Mouse (Mus musculus) kidney, adult 11 months (tissue): Measurements from ENCODE around the gene Adcyap1.

Experiments used
- DNase-seq: peaks from one replicate; pipeline ENCODE4 v3.0.0; 2022

Adcyap1 gene

DNA sequence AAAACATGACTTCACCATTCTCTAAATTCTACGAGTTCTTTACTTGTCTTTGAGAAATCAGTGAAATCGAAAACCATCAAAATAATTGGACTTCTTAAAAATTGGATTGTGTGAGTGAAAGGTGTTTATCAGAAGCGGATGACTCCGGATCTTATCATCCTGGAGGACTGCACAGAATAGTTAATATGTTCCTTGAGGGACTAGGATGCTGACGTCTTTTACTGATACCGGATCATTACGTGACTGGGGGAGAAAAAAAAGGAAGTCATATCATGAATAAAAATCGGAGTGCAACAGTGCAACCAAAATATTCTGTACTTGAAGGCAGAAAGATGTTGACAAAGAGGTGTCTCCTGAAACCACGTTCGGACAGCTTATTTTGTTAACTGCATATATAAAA lies at the start of gene Adcyap1:
Gene Adcyap1 (plus strand): TSS at position 301 of the 400 bp plus-strand sequence.
- no peak for DNase-seq

GRCm38 (mm10) chr17:93158280-93158851 lies 40.5 kb upstream of the Adcyap1 start:
- peak; percentile 5 for DNase-seq

DNA sequence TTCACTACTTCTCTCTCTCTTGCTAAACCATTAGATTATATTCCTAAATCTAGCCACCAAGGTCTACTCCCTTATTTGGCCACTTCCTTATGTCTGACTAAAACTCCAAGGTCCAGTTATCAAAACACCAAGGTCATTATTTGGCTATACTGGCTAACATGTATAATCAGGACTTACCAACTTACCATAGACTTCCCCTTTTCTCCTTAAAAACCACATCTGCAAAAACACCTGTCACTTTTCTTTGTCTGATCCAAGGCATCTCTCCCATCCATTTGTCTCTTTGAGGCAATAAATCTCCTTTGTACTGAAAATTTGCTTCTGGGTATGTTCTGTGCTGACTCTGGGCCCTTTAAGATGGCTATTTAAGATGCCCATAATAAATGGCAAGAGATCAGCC lies 29.2 kb upstream of the Adcyap1 start:
- DNase-seq = no peak

- no peak for DNase-seq
Observed at GRCm38 (mm10) chr17:93196846-93197245, 2.0 kb upstream of the Adcyap1 start.

- no peak for DNase-seq
Observed at GRCm38 (mm10) chr17:93198213-93198612, 604 bp upstream of the Adcyap1 start.

GRCm38 (mm10) chr17:93199218-93199617 lies 401 bp downstream of the Adcyap1 start:
- no peak for DNase-seq

DNA sequence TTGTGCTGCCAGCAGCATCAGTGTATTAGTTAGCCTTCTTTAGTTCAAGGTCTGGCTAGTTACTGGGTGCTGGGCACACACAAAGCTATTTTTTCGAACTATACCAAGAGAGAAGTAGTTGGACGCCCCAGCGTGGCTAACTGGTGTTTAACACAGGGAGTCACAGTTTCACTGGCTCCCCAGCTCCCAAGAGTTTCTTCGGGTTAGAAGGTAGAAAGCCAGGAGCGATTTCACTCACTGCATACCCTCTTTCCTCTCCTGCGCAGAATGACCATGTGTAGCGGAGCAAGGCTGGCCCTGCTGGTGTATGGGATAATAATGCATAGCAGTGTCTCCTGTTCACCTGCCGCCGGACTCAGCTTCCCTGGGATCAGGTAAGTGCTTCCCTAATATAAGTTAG lies 930 bp downstream of the Adcyap1 start:
- no peak for DNase-seq

DNA sequence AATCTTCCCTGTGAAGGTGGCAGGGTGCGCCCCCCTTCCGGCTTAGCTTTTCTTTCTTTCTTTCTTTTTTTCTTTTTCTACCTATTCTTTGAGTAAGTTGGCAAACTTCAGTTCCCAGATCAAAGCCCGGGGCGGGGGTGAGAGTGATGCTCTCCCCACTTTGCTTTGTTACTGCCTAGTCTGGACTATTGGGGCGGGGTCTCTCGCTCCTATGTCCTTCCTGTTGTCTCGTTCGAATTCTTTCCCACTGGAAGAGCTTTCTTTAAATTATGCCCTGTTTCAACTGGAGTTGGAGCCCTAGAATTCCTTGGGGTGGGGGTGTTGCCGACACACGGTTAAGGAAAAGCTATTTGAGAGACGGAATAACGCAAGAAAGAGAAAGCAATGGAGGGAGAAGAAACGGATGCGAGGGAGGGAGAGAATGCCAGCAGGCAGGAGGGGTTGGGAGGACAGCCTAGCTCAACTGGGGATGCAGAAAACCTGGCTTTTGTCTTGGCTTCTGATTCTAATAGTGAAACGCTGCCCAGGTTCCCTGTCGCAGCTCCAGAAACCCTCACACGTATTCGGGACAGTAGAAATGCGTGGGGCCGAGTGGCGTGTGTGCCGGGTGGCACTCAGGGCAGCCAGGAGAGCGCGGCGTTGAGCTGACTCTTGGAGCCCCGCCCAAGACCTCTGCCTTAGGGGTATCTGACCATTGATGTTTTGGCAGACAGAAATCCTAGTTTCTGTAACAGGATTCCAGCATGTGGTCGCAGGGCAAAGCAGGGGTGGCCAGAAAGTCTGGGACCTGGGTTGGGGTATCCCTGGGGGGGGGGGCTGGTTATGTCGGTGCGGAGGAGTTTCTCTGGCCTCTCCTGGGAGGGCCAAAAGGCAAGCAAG lies 1.8 kb downstream of the Adcyap1 start:
- DNase-seq = no peak

GRCm38 (mm10) chr17:93201265-93201925 lies 2.6 kb downstream of the Adcyap1 start:
- no peak for DNase-seq

GRCm38 (mm10) chr17:93202165-93203075 lies 3.6 kb downstream of the Adcyap1 start:
- no peak for DNase-seq

- no peak for DNase-seq
Observed at GRCm38 (mm10) chr17:93203076-93204031, 4.5 kb downstream of the Adcyap1 start.

DNA sequence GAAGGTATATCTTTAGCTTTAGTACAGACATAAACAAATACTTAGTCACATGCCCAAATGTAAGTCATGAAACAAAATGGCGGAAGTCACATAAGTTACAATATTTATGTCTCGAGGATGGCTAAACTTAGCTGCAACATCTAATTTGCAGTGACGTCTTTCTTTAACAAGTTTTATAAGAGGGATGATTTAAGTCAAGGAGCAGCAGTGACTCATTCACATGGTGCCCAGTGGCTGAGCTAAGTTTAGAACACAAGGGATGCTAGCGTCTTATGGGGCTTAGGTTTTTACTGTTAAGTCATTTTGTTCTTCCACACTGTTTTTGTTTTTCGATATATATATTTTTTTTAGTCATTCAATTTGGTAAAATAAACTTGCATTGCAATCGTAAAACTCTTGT lies 19.0 kb downstream of the Adcyap1 start:
- no peak for DNase-seq

DNA sequence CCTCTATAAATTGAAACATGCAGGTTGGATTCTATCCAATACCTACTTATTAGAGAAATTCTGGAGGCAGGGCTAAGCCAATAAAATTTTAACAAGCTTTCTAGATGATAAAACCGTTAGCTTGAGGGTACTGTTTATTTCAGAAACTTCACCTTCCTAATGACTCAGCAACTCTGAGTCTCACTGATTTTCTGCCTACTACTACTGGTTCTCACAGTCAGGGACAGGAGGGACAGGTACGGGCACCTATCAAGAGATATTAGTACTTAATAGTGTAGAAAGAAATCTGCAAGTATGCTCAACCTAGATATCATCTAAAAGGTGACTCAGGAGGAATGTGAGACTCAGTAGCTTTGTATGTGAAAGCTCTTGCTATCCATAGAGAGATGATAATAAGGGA lies 19.8 kb downstream of the Adcyap1 start:
- DNase-seq = no peak

- no peak for DNase-seq
Observed at GRCm38 (mm10) chr17:93237355-93237754, 38.5 kb downstream of the Adcyap1 start.
